Mouse (Mus musculus) liver, embryonic 14.5 days (tissue): Measurements from ENCODE around the gene Hdac9.

Experiments
- CTCF ChIP-seq: IDR thresholded peaks from 2 replicates; pipeline ENCODE4 v1.5.1; 2016; ENCODE audit warnings: antibody characterized with exemption, low read depth, control low read depth
- EP300 ChIP-seq: IDR thresholded peaks from 2 replicates; pipeline ENCODE4 v1.6.1; 2016; ENCODE audit warnings: antibody characterized with exemption, low read depth

DNA sequence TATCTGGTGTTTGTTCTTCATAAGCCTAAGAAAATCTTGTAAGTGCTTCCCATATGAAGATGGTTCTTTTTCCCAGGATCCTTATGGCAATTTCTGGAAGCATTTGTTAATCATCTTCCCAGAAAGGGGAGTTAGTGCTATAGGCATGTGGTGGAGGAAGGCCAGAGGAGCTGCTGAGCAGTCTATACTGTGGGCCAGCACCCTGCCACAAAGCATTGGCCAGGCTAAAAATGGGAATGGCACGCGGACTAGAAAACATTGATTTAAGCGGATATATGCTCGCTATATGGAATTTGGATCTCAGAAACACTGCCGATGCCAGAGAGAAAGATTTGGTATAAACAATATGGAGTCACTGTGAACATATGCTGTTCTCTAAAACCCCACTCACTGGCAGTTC is 435.2 kb downstream of the Hdac9 start:
- TF ChIP-seq EP300 (no peak), CTCF (no peak)
